Mouse (Mus musculus) frontal cortex, adult 2 months (tissue): ENCODE results near the gene Il23a. TPM values are rescaled to one million over a fixed set of nuclear protein-coding genes. Genes with fewer than 3 reads are reported as not detected.
"Not testable (repeated sequence)": the region's sequence is repeated elsewhere in the genome, so short reads cannot be mapped to it uniquely, and the experiment has no call there.

ENCODE experiments used
- DNase-seq, 2 experiments: peaks; one replicate each; pipeline ENCODE4 v3.0.0; 2022; ENCODE audit warnings: low spot score in 1 of 2; ENCODE audit errors: extremely low spot score in 1 of 2
- polyA plus RNA-seq: library from polyadenylated mRNA; depleted of rRNA; stranded (reverse); fragments of >200 nt; gene quantifications from 2 replicates; pipeline ENCODE4 v1.2.3, GENCODE M21; 2012; rRNA removed

Il23a gene
- polyA plus RNA-seq: 0.34 TPM in 2 replicates

DNA sequence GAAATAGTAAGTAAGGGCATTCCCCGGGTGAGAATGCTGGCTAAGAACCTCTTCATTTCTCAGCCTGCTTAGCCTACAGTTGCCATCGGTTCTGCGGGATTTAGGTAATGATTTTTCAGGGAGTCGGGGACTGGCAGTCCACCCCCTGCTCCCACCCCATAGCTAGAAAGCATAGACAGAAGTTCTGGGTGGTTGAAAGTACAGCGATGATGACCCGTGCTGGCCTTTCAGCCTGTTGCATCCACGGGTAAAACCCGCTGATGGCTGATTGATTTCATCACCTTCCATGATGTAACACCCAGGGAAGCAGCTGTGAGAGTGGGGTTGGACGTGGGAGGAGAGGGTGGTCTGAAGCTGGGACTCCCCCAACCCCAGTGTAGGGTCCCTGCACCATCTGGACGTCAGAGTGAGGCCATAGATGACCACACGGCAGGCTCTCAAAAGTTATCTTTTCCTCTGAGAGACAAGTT is at the start of gene Il23a:
Il23a (minus strand) TSS at position 51 of the 470 bp plus-strand sequence.
- no peak for DNase-seq

DNA sequence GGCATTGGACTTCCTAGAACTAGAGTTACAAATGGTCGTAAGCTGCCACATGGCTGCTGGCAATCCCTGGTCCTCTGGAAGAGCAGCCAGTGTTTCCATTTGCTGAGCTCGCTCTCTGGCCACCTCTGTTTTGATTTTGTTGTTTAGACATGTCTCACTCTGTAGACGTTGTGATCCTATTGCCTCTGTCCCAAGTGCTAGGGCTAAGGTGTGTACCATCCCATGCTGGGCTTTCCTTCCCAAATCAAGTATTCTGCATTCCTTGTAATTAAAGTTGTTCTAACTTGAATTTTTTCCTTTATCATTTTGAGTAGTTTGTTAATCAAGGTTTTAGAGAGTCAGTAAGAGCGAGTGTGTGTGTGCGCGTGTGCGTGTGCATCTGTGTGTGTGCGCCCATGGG is 49.0 kb upstream of the Il23a start:
- DNase-seq: no peak

DNA sequence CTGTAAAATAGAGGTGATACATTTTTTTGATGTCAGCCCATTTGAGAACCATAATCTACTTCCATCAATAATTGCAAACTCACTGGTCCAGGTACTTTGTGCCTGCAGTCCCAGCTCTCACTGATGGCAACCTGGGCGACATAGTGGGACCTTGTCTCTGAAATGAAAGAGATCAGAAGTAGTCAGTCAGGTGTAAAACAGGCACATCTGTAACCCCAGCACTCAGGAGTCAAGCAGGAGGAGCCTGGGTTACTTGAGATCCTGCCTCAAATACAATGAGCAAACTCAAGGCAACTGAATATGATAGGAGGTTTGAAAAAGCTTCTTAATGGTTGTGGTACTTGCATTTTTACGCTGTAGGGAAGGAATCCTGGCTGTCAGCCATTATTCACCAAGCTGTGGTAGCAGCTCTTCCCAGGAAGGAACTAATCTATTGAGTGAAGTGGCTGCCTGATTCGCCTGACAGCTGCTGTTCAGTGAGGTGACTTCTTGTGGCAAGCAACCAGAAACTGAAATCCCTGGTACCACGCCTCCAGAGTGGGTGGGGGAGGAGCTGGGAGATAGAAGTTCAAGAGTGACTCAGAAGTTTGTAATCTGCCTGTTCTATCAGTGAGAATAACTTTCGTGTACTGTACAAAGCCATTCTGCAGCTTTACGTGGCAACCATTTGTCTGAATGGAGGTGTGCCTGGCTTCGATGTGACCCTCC is 46.2 kb upstream of the Il23a start:
- DNase-seq: peak; percentile 49 to 84

DNA sequence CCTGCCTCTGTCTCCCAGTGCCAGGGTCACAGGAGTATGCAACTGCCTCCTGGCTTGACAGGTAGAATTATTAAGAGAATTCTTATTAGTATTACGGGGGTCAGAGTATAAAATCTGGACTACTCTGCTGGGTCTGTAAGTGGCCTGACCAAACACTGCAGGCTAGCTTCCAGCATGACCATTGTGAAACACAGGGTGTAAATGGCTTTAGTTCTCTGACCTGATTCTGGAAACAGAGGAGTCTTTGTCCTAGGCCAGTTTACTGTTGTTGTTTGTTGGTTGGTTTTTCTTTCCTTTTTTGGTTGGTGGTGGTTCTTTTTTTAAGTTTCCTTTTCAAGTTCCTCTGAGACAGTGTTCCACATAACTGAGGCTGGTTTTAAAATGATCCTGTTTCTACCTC is 44.9 kb upstream of the Il23a start:
- DNase-seq: peak in 1 of 2 experiments; percentile 41

DNA sequence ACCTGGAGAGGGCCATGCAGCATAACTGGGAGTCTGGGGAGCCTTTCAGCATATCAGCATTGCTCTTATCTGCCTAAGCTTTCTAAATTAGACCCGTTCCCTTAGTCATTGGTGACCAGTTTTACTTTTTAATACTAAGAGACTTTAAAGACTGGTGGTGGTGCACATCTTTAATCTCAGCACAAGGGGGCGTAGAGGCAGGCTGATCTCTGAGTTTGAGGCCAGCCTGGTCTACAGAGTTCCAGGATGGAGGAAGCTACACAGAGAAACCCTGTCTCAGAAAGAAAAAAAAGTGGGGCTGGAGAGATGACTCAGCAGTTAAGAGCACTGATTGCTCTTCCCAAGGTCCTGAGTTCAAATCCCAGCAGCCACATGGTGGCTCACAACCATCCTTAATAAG is 41.7 kb upstream of the Il23a start:
- no peak for DNase-seq

DNA sequence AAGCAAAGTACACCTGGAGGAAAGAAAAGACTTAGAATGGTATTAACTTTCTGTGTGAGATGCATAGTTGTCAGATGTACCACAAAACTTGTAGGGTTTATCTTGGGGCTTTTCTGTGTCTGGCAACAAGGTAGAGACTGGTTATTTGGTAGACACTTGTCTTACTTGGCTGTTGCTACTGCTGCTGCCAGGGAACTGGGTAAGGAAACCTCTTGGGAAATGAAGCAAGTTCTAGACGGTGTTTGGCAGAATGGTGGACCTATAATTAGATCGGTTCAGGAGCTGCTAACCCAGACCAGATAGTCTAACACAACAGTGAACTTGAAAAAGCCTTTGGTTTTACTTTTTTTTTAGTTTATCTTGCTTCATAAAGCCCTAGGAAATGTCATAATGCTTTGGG is 40.4 kb upstream of the Il23a start:
- DNase-seq: no peak

DNA sequence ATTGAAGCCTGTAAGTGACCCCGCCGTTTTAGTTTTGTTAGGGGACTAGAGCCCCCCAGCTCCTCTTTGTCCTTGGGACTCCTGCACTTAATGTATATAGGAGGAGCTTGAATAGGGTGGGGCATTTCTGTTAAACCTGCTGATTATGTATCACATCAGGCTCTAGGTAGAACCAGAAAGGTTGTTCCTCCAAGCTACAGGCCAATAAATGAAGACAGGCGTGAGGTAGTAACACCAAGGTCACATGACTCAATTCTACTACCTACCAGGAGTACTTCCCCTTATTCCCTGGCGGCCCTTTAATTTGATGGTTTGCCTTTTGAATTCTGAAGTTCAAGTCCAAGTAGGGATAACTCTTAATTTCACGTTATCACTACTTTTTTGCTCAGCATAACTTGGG is 39.9 kb upstream of the Il23a start:
- no peak for DNase-seq

DNA sequence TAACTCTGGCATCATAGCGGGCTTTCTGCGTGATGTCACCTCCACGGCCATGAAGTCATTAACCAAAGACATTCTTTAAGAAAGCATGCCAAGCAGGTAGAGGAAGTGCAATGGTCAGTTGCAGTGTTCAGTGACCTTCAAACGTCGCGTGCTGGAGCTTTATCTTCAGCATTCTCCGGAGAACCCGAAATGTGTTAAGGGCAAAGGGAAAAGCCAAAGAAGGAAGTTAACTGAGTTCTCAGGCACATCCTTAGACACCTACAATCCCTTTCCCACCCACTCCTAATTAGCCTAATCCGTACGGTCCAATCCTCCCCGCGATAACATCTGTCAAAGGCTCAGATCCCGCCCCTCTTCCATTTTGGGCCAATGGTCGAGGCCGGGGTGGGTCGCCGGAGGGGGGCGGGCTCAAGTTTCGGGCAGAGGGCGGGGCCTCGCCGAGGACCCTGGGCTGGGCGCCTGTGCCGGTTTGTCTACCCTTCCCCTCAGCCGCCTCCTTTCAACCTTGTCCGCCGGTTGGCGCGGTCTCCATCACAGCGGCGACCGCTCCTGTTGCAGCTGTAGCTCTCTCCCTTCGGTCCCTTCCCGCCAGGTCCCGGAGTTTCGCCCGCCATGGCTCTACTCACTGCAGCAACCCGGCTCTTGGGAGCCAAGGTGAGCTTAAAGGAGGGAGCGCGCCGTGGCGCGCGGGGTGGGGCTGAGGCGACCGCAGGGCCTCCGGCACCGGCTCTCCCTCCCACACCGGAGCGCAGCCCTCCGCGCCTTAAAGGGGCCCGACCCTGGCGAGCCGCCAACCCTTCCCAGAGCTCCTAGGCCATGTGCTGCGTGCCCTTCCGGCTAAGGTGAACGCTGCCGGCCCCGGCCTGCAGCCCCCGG is 39.0 kb upstream of the Il23a start, which contains the start of gene Cs:
Cs (plus strand) TSS at position 429 of the 876 bp plus-strand sequence.
- peak; percentile 92 to 98 for DNase-seq

DNA sequence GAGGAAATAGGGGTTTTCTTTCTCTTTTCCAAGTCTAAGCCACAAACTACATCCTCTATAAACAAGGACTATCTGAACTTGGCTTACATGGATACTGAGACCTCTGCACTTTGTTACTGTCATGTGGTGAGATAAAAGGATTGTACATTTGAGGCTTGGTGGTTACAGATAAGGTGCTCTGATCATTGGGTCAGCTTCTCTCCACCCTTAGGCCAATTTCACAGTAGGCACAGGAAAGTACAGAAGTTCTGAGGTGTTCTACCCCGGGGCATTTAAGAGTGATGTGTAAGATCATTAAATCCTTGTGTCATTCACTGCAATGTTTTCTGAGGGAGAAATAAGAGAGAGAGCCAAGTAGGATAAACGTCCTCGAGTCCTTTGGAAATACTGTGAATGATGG is 38.0 kb upstream of the Il23a start:
- no peak for DNase-seq

DNA sequence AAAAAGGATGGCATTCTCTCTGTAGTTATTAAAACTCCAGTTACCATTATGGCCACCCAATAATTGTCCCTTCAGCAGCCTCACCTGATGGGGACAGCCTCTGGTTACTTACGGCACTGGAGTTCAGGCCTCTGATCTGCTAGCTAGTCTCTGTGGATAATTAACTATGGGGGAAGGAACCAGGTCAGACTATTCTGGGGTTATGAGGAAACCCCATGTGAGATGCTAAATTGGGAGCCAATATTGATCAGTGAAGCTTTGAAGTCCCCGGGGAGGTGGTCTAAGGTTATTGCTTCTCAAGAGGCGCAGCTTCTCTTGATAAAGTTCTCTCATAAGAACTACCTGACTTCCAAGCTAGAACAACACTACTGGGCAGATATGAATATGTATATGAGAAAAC is 37.6 kb upstream of the Il23a start:
- no peak for DNase-seq

DNA sequence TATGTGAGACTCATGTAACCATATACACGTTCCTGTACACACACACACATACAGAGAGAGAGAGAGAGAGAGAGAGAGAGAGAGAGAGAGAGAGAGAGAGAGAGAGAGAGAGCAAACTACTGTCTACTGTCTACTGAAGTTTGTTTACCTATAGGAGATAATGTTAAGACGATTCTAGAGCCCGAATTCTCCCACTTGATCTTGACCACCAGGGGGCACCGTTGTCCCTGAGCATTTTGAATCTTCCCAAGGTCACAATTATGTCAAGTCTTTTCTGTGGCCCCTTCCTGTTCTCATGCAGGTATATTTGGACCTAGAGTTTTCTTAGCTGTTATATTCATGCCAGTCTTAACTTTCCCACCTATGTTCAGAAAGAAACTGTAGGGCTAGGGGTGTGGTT is 37.0 kb upstream of the Il23a start:
- peak in 1 of 2 experiments; percentile 84 for DNase-seq

DNA sequence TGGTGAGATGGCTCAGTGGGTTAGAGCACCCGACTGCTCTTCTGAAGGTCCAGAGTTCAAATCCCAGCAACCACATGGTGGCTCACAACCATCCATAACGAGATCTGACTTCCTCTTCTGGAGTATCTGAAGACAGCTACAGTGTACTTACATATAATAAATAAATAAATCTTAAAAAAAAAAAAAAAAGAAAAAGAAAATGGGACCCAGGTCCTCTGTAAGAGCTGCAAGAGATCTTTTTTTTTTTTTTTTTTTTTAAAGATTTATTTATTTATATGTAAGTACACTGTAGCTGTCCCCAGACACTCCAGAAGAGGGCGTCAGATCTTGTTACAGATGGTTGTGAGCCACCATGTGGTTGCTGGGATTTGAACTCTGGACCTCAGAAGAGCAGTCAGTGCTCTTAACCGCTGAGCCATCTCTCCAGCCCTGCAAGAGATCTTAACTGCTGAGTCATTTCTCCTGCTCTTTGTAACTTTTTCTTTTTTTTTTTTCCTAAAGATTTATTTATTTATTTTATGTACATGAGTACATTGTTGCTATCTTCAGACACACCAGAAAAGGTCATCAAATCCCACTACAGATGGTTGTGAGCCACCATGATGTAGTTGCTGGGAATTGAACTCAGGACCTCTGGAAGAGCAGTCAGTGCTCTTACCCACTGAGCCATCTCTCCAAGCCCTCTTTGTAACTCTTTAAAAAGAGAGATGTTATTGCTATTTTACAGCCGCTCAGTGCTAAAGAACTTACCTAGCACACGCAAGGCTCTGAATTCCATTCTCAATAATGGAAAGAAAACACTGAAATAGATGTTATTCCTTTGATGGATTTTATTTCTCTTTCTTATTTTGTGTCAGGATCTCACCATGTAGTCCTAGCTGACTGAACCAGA is 34.1 kb upstream of the Il23a start:
- not testable (repeated sequence) for DNase-seq

DNA sequence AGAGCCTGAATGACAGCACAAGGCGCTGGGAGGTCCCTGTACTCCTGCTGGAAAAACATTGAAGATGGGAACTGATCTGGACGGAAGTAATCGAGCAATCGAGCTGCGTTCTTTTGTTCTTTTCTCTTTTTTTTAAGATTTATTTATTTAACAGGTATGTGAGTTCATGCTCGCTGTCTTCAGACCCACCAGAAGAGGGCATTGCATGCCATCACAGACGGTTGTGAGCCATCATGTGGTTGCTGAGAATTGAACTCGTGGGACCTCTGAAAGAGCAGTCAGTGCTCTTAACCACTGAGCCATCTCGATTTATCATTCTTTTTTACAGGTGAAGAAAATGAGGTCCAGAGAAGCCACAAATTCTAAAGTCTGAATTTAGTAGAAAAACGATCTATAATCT is 29.1 kb upstream of the Il23a start:
- DNase-seq: no peak

DNA sequence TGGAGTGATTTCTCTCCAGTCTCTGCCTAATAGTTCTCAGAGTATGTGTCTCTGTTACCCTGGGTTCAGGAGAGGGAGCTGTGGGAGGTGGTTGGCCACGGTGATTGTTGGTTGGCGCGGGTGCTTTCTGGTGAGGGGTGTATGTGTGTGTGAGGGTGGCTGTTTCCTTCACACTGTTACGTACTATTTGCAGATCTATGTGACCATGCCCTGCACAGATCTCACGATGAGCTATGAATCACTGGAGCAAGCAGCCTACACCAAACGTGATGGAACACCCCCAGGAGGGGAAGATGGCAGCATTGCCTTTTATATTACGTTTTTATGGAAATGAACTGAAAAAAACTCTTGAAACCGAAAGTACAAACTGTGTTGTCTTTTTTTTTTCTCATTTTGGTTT is 28.3 kb upstream of the Il23a start:
- peak in 1 of 2 experiments; percentile 27 for DNase-seq

DNA sequence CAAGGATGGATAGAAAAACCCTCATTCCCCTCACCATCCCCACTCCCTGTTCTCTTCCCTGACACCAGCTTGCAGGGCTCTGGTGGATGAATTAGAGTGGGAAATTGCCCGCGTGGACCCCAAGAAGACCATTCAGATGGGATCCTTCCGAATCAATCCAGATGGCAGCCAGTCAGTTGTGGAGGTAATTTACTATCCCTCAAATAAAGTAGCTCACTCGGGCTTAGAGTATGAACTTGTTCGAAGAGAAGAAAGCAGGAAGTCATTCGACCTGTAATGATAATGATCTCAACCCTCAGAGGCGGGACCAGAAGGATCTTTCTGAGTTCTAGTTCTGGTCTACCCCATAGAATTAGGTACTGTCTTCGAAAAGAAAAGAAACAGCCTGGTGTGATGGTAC is 25.0 kb upstream of the Il23a start:
- no peak for DNase-seq

DNA sequence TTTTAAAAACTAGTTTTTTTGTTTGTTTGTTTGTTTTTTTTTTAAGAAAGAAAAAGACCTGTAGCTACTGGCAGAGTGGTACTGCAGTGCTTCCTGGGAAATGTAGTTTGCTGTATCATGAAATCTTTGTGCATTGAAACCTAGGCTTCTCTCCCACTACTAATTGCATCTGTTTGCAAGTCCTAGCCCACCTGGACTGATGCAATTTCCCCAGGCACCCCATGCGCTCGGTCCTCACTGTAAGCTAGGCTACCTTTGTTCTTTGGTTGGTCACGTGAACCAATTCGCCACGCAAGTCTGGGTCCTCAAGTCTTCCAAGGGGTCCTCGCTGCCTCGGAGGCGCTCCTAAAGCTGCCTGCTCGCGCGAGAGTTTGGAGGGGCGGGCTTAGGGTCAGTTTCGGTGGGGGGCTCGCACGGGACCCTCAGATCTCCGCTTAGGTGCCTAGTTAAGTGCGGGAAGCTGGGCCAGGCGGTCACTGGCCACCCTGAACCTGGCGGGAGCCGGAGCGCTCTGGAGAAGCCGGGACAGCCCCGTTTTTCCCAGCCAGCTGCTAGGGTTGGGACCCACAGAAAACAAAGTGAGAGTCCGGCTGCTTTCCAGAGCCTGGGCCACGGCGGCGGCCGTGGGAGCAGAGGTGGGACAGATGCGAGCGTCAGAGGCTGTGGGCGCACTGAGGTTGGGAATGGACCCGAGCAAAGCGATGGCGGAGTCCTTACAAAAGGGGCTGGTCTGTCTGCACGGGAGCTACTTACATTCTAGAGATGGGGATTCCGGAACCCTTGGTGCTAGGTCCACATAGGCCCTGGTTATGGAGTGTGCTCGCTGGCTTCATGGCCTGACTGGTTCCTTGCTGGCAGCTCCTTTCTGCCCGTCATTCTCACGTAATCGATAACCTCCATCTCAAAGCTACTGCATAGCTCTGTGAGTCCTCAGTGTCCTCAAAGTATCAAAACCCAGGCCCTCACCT is 23.9 kb upstream of the Il23a start, which contains the start of gene Cnpy2:
Cnpy2 (plus strand) TSS at position 319 of the 968 bp plus-strand sequence.
- peak; percentile 82 for DNase-seq

DNA sequence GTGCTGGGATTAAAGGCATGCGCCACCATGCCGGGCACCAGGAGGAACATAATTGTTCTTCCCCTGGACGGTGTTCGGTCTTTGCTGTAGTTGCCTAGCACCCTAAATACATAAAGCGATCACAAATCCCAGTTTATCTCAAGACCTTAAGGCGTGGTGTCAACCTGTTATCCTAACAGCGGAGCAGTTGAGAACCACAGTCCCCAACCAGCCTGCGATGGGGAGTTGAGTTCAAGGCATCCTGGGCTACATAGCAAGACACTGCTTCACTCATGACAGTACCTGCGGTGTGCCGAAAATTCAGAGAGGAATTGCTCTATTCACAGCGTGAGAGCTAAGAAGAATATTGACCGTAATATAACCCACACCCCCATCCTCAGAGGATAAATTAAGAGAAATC is 23.1 kb upstream of the Il23a start:
- DNase-seq: no peak

DNA sequence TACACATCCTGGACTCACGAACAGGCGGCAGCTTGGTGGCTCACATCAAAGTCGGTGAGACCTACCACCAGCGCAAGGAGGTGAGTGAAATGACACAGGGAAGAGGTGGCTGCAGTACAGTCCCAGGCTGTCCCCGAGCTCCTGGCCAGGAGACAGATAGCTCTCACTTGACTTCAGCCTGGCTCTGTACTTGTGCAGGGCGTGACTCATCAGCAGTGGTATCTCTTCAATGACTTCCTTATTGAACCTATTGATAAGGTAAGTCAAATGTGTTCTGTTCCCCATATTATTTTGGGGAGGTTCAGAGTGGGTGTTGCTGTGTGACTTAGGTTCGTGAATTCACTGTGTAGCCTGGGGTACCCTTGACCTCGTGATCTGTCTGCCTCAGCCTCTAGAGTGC is 17.0 kb upstream of the Il23a start:
- DNase-seq: no peak

DNA sequence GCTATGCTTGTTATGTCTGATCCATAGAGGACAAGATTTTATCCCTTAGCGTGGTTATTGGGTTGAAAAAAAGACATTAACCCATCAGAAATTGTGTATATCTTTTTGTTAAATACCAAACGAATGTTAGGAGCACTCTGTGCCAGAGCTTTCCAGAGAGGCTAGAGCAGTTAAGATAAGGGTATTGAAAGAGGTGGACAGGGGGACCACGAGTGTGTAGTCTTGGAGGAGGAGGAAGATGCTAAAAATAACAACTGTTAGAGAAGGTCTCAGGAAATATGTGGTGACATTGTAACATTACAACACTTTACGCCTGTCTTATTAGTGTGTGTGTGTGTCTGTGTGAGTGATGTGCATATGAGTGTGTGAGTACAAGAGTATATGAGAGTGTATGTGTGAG is 12.3 kb upstream of the Il23a start:
- DNase-seq: no peak
